Mouse (Mus musculus) C2C12 (cell line): ENCODE data around the gene Olfr1306.

Source experiments
- CTCF ChIP-seq: IDR thresholded peaks from one replicate; pipeline ENCODE4 v1.5.1; 2011; ENCODE audit not compliant: control insufficient read depth, insufficient read depth, insufficient read length
- MAX ChIP-seq: IDR thresholded peaks from one replicate; pipeline ENCODE4 v1.6.1; 2011; ENCODE audit warnings: mild to moderate bottlenecking, control low read depth
- MYOG ChIP-seq: IDR thresholded peaks from one replicate; pipeline ENCODE4 v1.6.1; 2011; ENCODE audit not compliant: control insufficient read depth, insufficient read length; ENCODE audit errors: extremely low read depth
- USF1 ChIP-seq: IDR thresholded peaks from one replicate; pipeline ENCODE4 v1.6.1; 2011; ENCODE audit warnings: low read depth, mild to moderate bottlenecking, control low read depth, moderate library complexity

- TF ChIP-seq CTCF (no peak), USF1 (no peak), MYOG (no peak), MAX (no peak)
These were observed 39.0 kb downstream of the Olfr1306 start, which contains the start of gene Olfr1305 for GRCm38 (mm10) chr2:111877049-111877448.
